Mouse (Mus musculus): ENCODE measurements around the gene Pigu.

GRCm38 (mm10) chr2:155272396-155273170 lies 84.6 kb downstream of the Pigu start:
- no peak for TF ChIP-seq CTCF (IDR thresholded peaks at IDR 0.05; ENCODE audit: extremely low read depth, insufficient read length, insufficient replicate concordance, low read depth, low read length)
- TF ChIP-seq POLR2A (IDR thresholded peaks at IDR 0.05; ENCODE audit: low read depth, low read length) = no peak

All from small intestine, adult 2 months (tissue).